Mouse (Mus musculus) G1E-ER4 (cell line): ENCODE measurements around the gene Cyp51. TPM values are rescaled to one million over a fixed set of nuclear protein-coding genes. Genes with fewer than 3 reads are reported as not detected.

Source experiments
- GATA1 ChIP-seq: IDR thresholded peaks from one replicate; pipeline ENCODE4 v1.8.0; 2012; ENCODE audit warnings: low read length, inconsistent platforms
- polyA plus RNA-seq: library from polyadenylated mRNA; stranded (reverse); fragments of >175 nt; gene quantifications from 2 replicates; pipeline ENCODE4 v1.2.3, GENCODE M21; 2012

The Cyp51 gene
- polyA plus RNA-seq, 1 experiment: 115 TPM

GRCm38 (mm10) chr5:4040922-4041321 lies 63.6 kb downstream of the Cyp51 start:
- no peak for TF ChIP-seq GATA1

- TF ChIP-seq GATA1: no peak
Measured at GRCm38 (mm10) chr5:4040372-4040771, 64.2 kb downstream of the Cyp51 start.

GRCm38 (mm10) chr5:4039351-4039750 lies 65.2 kb downstream of the Cyp51 start:
- TF ChIP-seq GATA1: no peak

DNA sequence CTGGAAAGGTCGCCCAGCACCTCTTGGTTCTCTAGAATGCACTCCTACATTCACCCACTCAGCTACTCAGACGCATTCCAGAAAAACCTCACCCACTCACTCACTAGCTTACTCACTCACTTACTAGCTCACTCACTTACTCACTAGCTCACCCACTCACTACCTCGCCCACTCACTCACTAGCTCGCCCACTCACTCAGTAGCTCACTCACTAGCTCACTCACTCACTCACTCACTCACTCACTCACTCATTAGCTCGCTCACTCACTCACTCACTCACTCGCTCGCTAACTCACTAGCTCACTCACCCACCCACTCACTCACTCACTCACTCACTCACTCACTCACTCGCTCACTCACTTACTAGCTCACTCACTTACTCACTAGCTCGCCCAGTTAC lies 67.9 kb downstream of the Cyp51 start:
- TF ChIP-seq GATA1: no peak

GRCm38 (mm10) chr5:4031846-4032245 lies 72.7 kb downstream of the Cyp51 start:
- no peak for TF ChIP-seq GATA1

Other genes starting within 250 kb of the Cyp51 start
- 0.54 and 0.93 TPM in 2 replicates for gene Mterf1a, start 210.8 kb downstream of the Cyp51 start, polyA plus RNA-seq
- 34.9 and 41.6 TPM in 2 replicates for gene Akap9, start 176.7 kb downstream of the Cyp51 start, polyA plus RNA-seq
- 0.08 TPM in 1 of 2 replicates, not detected in the other for gene Mterf1b, start 87.6 kb upstream of the Cyp51 start, polyA plus RNA-seq